Comparison of ENCODE assay signal across 7 mouse cellular contexts in genomic region chr17:56325450-56326152, GRCm38 (mm10). TPM values are rescaled to one million over a fixed set of nuclear protein-coding genes. Genes with fewer than 3 reads are reported as not detected.
A peak's percentile ranks its signal among the peaks of the same experiment; 100 is the strongest.
DNase-seq lines count a peak whose midpoint lies in the region; ATAC-seq lines count a peak whose summit lies in the region.

TSS of gene Kdm4b (plus strand) at chr17:56326062.

- H3K4me2 ChIP-seq in embryonic facial prominence, embryonic 11.5 days (ENCODE audit: low read depth, low read length) = peak within 1 kb of the TSS; percentile 88
- peak within 1 kb of the TSS; percentile 84 for H3K4me2 ChIP-seq in midbrain, embryonic 13.5 days (replicated peaks)

- H3K4me3 ChIP-seq in embryonic facial prominence, embryonic 11.5 days (ENCODE audit: low read depth, low read length) = peak within 1 kb of the TSS; percentile 87
- H3K4me3 ChIP-seq in limb, embryonic 10.5 days = peak within 1 kb of the TSS; percentile 86
- peak within 1 kb of the TSS; percentile 95 for H3K4me3 ChIP-seq in midbrain, embryonic 13.5 days (replicated peaks)

- peaks cover 5% of the 10 kb centered on the region; the same call in 1 of the 2 replicates for H3K4me1 ChIP-seq in embryonic facial prominence, embryonic 11.5 days (ENCODE audit: control insufficient read depth, insufficient read depth, low read length)
- H3K4me1 ChIP-seq in limb, embryonic 10.5 days = peaks cover 40% of the 10 kb centered on the region
- peaks cover 39% of the 10 kb centered on the region for H3K4me1 ChIP-seq in midbrain, embryonic 13.5 days (replicated peaks)

- peak within 1 kb of the TSS; percentile 74 for H3K27ac ChIP-seq in embryonic facial prominence, embryonic 11.5 days (replicated peaks; ENCODE audit: low read depth, low read length)
- H3K27ac ChIP-seq in limb, embryonic 10.5 days = peak within 1 kb of the TSS; percentile 92
- H3K27ac ChIP-seq in midbrain, embryonic 13.5 days = peak within 1 kb of the TSS; percentile 96

- no peaks in the 10 kb centered on the region for H3K27me3 ChIP-seq in embryonic facial prominence, embryonic 11.5 days (ENCODE audit: control insufficient read depth, insufficient read depth, low read length)
- H3K27me3 ChIP-seq in limb, embryonic 10.5 days (ENCODE audit: low read depth, poor library complexity, severe bottlenecking) = no peaks in the 10 kb centered on the region
- H3K27me3 ChIP-seq in midbrain, embryonic 13.5 days = no peaks in the 10 kb centered on the region

- peak within 1 kb of the TSS; percentile 90 for H3K9ac ChIP-seq in embryonic facial prominence, embryonic 11.5 days (replicated peaks; ENCODE audit: low read length)
- peak within 1 kb of the TSS; percentile 98 for H3K9ac ChIP-seq in midbrain, embryonic 13.5 days (replicated peaks)

- WGBS in embryonic facial prominence, embryonic 11.5 days = under 1% methylated on average over 51 of the region's 57 CpGs
- under 1% methylated on average over 57 of the region's 57 CpGs for WGBS in limb, embryonic 10.5 days
- under 1% methylated on average over 57 of the region's 57 CpGs for WGBS in midbrain, embryonic 13.5 days

- peak; percentile 100 for DNase-seq in adrenal gland, postnatal 14 days
- peak; percentile 99 for DNase-seq in embryonic facial prominence, embryonic 11.5 days (ENCODE audit: low spot score)
- DNase-seq in kidney, adult 11 months = peak; percentile 100
- DNase-seq in limb, embryonic 10.5 days (ENCODE audit: low spot score) = peak; percentile 99
- DNase-seq in spleen, adult 12 weeks (ENCODE audit: low spot score) = peak; percentile 98

- ATAC-seq in embryonic facial prominence, embryonic 11.5 days (replicated peaks; ENCODE audit: insufficient number of reproducible peaks, low FRiP score, low TSS enrichment, low read depth) = peak; percentile 100
- ATAC-seq in granulocyte monocyte progenitor cell, adult 5-6 weeks (replicated peaks; ENCODE audit: poor library complexity, severe bottlenecking) = peak; percentile 93
- ATAC-seq in midbrain, embryonic 13.5 days = peak; percentile 100

- peaks cover 3% of the 10 kb centered on the region; the same call in 1 of the 2 replicates for H3K36me3 ChIP-seq in embryonic facial prominence, embryonic 11.5 days (replicated peaks; ENCODE audit: control insufficient read depth, insufficient read depth, low read depth, low read length)
- peaks cover 37% of the 10 kb centered on the region for H3K36me3 ChIP-seq in limb, embryonic 10.5 days
- peaks cover 11% of the 10 kb centered on the region; the same call in 1 of the 2 replicates for H3K36me3 ChIP-seq in midbrain, embryonic 13.5 days

- H3K9me3 ChIP-seq in embryonic facial prominence, embryonic 11.5 days (replicated peaks; ENCODE audit: control insufficient read depth, low read length) = no peaks in the 10 kb centered on the region
- no peaks in the 10 kb centered on the region for H3K9me3 ChIP-seq in limb, embryonic 10.5 days (replicated peaks)
- H3K9me3 ChIP-seq in midbrain, embryonic 13.5 days = no peaks in the 10 kb centered on the region

RNA-seq across cellular contexts. Expression of gene Kdm4b, which starts in this region (rescaled TPM):
- 40.1 and 46.2 TPM in 2 replicates for total RNA-seq in adrenal gland, postnatal 14 days (2021)
- 27.3 and 28.2 TPM in 2 replicates for polyA plus RNA-seq in embryonic facial prominence, embryonic 11.5 days (2014; fragmentation: Nextera tagmentation; extraction: Ambion mirVana)
- total RNA-seq in granulocyte monocyte progenitor cell, adult 5-6 weeks (2014; fragmentation: Nextera tagmentation) = 7.7 and 13.3 TPM in 2 replicates
- total RNA-seq in granulocyte monocyte progenitor cell, adult 5-6 weeks (2017) = 5.7 and 8.9 TPM in 2 replicates
- polyA plus RNA-seq in limb, embryonic 10.5 days (2016; fragmentation: Nextera tagmentation; extraction: Ambion mirVana) = 37.7 and 46.8 TPM in 2 replicates
- 62.1 and 77.3 TPM in 2 replicates for polyA plus RNA-seq in midbrain, embryonic 13.5 days (2015; fragmentation: Nextera tagmentation; extraction: Ambion mirVana)

Comparison
In these comparisons a context has a peak if more than half of its experiments do, and no peak if none do; other contexts are left out.
1. Peak in every context shown above with its lines: DNase-seq, ATAC-seq, H3K4me3 ChIP-seq and H3K27ac ChIP-seq.